Mouse (Mus musculus): ENCODE data around the gene Krt34.

GRCm38 (mm10) chr11:100041454-100041853 lies at the start of gene Krt34:
- no peak for TF ChIP-seq CTCF (IDR thresholded peaks at IDR 0.05; ENCODE audit: borderline replicate concordance, extremely low read depth, insufficient read depth, insufficient read length)
- no peak for TF ChIP-seq POLR2A (IDR thresholded peaks at IDR 0.05; ENCODE audit: borderline replicate concordance, extremely low read depth, insufficient read depth, insufficient read length, poor library complexity, severe bottlenecking)

All from brain, embryonic 14.5 days (tissue).